Mouse (Mus musculus): ENCODE results near the gene Jmjd1c.
A peak's percentile ranks its signal among the peaks of the same experiment; 100 is the strongest.

Gene Jmjd1c

GRCm38 (mm10) chr10:67126859-67127758, 31.2 kb downstream of the Jmjd1c start:
- no peak for DNase-seq (ENCODE audit: low read depth, low spot score)

GRCm38 (mm10) chr10:67129531-67129930, 33.6 kb downstream of the Jmjd1c start:
- DNase-seq (ENCODE audit: low read depth, low spot score), result no peak

GRCm38 (mm10) chr10:67131709-67132108, 35.8 kb downstream of the Jmjd1c start:
- no peak for DNase-seq (ENCODE audit: low read depth, low spot score)

DNA sequence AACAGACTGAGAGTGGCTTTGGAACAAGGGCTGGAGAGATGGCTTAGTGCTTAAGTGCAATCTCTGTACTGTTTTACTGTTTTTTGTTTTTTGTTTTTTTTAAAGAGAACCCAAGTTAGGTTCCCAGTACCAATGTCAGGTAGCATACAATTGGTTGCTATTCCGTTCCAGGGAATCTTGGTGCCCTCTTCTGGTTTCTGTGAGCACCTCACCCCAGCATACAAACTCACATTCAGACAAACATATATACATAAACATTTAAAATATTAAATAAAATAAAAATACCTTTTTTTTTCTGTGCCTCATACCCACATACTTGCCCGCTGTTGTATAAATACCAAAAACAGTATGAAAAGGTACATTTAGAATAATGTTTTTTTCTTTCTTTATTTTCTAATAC, 38.4 kb downstream of the Jmjd1c start:
- no peak for DNase-seq (ENCODE audit: low read depth, low spot score)

DNA sequence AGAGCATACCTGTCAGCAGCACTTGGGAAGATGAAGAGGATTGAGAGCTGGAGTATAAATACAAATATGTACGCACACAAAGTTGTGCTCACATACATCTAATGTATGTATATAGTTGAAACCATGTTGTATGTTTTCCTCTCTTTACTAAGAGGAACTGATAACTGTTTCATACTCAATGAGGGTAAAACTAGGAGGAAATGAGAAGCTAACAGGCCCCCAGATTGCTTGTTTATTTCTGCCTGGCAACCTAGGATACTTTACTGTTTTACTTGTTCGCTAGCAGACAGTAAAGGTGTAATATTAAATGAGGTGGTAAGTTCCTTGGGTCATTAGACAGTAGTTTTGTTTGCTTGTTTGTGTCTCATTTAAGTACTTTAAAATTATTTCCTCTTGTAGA, 41.5 kb downstream of the Jmjd1c start:
- no peak for DNase-seq (ENCODE audit: low read depth, low spot score)

DNA sequence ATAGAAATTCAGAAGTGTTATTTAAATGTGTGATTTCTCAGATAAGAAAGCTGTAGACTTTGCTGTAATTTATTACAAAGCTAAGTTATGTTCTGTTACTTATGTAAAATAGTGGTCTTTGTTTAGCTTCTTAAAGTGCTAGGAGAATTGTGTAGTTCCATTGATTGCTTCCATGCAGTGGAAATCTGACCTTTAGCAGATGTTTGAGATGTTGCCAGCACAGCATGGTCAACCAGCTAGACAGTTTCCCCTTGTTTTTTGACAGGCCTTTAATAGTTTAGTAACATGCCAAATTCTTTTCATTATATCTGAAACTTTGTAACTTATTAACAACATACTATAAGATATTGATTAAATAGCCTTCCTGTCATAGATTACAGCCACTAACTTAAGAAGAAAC, 47.7 kb downstream of the Jmjd1c start:
- DNase-seq (ENCODE audit: low read depth, low spot score), result no peak

- DNase-seq (ENCODE audit: low read depth, low spot score), result no peak
These were observed 48.3 kb downstream of the Jmjd1c start for GRCm38 (mm10) chr10:67144269-67144668.

DNA sequence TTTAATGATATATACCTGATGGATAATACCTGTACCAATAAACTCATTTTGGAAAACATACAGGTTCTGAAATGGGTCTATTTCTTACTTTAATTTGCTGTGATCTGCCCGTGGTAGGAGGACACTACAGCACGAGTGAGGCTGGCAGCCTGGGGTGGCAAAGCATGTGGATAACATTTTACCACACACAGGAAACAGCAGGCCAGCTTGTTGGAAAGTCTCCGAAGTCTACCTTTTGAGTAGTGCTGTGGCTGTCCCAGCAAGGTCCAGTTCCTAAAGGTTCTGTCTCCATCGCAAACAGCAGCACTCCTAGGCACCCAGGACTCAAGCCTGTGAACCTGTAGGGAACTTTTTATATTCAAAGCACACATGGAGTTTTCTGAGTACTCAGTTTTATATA, 49.7 kb downstream of the Jmjd1c start:
- DNase-seq (ENCODE audit: low read depth, low spot score), result no peak

DNA sequence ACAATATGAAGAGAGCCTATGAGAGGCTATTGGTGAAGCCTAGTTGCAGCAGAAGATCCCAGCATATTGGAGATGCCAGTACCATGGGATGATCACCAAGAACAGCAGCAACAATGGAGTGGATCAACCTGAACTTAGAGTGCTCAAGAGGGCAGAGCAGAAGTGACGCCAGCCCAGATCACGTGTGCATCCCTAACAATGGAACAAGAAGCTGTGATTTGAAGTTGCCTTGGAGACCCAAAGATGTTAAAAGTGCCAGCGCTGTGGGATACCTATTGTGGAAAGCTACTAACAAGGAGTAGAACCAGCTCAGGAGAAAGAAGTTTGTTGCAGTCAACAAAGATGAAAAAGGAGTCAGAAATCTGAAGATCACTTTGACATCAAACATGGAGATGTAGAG, 55.8 kb downstream of the Jmjd1c start:
- DNase-seq (ENCODE audit: low read depth, low spot score), result no peak

GRCm38 (mm10) chr10:67154647-67155046, 58.7 kb downstream of the Jmjd1c start:
- DNase-seq (ENCODE audit: low read depth, low spot score), result no peak

DNA sequence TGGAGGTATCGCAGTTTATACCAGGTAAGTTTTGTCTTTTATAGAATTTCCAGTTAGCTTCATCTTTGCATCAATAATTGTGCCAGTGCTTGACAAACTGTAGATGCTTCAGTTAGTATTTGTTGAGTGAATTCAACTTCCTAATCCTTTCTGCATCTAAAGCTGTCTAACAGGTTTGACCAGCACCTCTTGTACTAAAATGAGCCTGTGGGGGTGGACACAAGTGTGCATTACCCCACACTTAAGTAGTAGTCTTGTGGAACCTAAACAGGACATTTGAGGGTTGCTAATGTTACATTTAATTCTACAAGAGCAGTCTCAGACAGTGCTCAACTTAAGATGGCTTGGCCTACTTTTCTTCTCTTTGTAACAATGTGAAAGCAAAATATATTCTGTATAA, 78.1 kb downstream of the Jmjd1c start:
- DNase-seq (ENCODE audit: low read depth, low spot score), result no peak

DNA sequence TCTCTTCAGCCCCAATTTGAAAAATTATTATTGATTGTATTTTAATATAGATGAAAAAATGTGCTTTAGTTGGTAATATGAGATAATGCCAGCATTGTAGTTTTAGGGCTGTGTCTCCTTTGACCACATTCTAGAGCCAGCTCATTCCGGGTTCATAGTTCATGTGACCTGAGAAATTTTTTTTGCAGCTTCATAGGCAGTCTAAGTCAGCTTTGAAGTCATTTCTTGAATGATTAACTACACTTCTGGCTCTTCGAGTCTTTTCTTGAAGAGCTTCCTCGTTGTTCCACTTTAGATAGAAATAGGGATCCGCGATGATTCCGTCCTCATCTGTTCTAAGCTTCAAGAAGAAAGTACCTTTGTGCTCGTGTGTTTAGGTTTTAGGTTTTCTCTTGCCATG, 80.1 kb downstream of the Jmjd1c start:
- no peak for DNase-seq (ENCODE audit: low read depth, low spot score)

DNA sequence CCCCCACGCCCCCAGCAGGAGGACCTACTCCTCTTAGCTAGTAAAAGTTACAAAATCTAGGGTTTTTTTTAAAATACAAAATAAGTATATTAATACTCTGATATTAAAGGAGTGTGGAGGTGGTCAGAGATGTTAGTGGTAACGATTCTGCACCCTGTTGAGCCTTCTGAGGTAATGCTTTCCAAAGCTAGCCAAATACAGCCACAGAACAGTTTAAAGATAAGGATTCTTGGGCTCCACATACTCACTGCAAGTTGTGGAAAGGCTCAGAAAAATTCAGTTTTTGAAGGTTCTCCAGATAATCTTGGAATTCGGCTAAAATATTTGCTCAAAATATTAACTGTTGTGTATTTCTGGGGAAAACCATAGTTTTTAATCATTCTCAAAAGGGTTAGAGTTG, 81.0 kb downstream of the Jmjd1c start:
- no peak for DNase-seq (ENCODE audit: low read depth, low spot score)

GRCm38 (mm10) chr10:67177410-67177809, 81.5 kb downstream of the Jmjd1c start:
- DNase-seq (ENCODE audit: low read depth, low spot score), result no peak

- DNase-seq (ENCODE audit: low read depth, low spot score), result no peak
These were observed 84.1 kb downstream of the Jmjd1c start for GRCm38 (mm10) chr10:67180021-67180420.

DNA sequence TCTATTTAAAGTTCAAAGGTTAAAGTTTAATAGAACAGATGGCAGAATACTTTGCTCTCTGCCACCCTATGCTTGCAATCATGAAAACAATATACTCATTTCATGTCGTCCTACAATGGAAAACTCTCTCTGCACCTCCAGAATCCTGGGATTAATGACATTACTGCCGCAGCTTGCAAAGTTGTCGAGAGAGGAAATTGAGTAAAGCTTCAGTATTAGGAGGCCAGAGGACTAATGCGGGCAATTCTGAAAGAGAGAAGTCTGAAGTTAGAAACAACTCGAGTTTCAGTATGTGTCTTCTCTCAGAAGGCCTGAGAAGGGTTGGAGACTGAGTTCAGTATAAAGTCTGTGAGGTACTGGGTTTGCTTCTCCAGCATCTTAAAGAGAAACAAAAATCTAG, 84.9 kb downstream of the Jmjd1c start:
- no peak for DNase-seq (ENCODE audit: low read depth, low spot score)

- no peak for DNase-seq (ENCODE audit: low read depth, low spot score)
These were observed 86.7 kb downstream of the Jmjd1c start for GRCm38 (mm10) chr10:67182651-67183050.

GRCm38 (mm10) chr10:67183086-67183485, 87.2 kb downstream of the Jmjd1c start:
- no peak for DNase-seq (ENCODE audit: low read depth, low spot score)

- DNase-seq (ENCODE audit: low read depth, low spot score), result no peak
These were observed 88.6 kb downstream of the Jmjd1c start for GRCm38 (mm10) chr10:67184441-67185070.

- peak; percentile 67 for DNase-seq (ENCODE audit: low read depth, low spot score)
These were observed 89.7 kb downstream of the Jmjd1c start for GRCm38 (mm10) chr10:67185491-67186081.

- DNase-seq (ENCODE audit: low read depth, low spot score), result no peak
These were observed 90.6 kb downstream of the Jmjd1c start for GRCm38 (mm10) chr10:67186489-67186888.

DNA sequence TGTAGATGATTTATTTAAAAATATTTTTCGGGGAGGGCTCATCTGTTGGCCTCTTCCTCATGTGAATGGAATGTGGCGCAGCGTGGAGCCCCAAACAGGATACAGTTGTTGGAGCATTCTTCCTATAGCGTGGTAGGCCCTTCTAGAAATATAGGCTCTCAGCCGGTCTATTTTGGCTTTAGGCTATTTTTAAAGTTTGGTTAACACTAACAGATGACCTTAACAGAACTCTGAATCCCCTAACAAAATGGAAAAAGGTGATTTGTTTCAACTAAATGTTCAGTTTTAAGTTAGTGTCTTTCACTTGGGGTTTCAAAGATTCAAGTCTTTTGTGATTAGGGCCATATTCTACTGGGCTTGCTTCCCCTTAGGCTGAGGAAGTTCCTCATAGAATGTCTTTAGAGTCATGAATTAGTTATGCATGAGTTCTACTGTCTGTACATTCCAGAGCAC, 91.1 kb downstream of the Jmjd1c start:
- no peak for DNase-seq (ENCODE audit: low read depth, low spot score)

GRCm38 (mm10) chr10:67187952-67188351, 92.0 kb downstream of the Jmjd1c start:
- DNase-seq (ENCODE audit: low read depth, low spot score), result no peak
